8 mouse cellular contexts compared by ENCODE assay signal in genomic region chr10:117224102-117224990, GRCm38 (mm10). TPM values are rescaled to one million over a fixed set of nuclear protein-coding genes. Genes with fewer than 3 reads are reported as not detected.
DNase-seq lines count a peak whose midpoint lies in the region; ATAC-seq and TF ChIP-seq lines count a peak whose summit lies in the region.

Gene Yeats4 (minus strand): TSS chr10:117224507.

- H3K9me3 ChIP-seq in hindbrain, embryonic 14.5 days (ENCODE audit: control insufficient read depth, low read length): no peaks in the 10 kb centered on the region

- peaks cover 34% of the 10 kb centered on the region for H3K36me3 ChIP-seq in hindbrain, embryonic 14.5 days (replicated peaks; ENCODE audit: control insufficient read depth, insufficient read depth)

- CTCF ChIA-PET in Patski (lab: Charles Lee): interaction anchor here (0.9 to 1.0 kb wide), 2 partner anchors 8 to 158 kb away, joined by 3 read pairs; no protein-coding TSS in a partner anchor

- 1% methylated on average over 63 of the region's 63 CpGs for WGBS in hindbrain, embryonic 14.5 days

- no peak for TF ChIP-seq CTCF in Patski (IDR thresholded peaks at IDR 0.05)

- POLR2A ChIA-PET in Patski (lab: Charles Lee): interaction anchor here (1.4 kb wide), 1 partner anchor 9 kb away, joined by 5 read pairs; no protein-coding TSS in a partner anchor

- in situ Hi-C loops in Patski (cut with MboI; ENCODE audit: low pct_unique_long_range_greater_than_20kb): loop anchor here (25.0 kb wide), 1 partner anchor 287 kb away; no protein-coding TSS in a partner anchor

- peak within 1 kb of the TSS; percentile 66 for H3K4me2 ChIP-seq in hindbrain, embryonic 14.5 days (replicated peaks)

- H3K4me1 ChIP-seq in hindbrain, embryonic 14.5 days (replicated peaks; ENCODE audit: control insufficient read depth, insufficient read depth, low read length): peaks cover 17% of the 10 kb centered on the region

- peak; percentile 96 for ATAC-seq in Patski
- peak; percentile 95 for ATAC-seq in hindbrain, embryonic 14.5 days (ENCODE audit: low FRiP score)

- H3K9ac ChIP-seq in hindbrain, embryonic 14.5 days: peak within 1 kb of the TSS; percentile 90

- DNase-seq in Patski (ENCODE audit: low read depth, low spot score): peak; percentile 48
- peak; percentile 97 to 98 for DNase-seq in cerebellum, postnatal 14 days
- peak; percentile 94 to 97 for DNase-seq in frontal cortex, postnatal 25 days (ENCODE audit: low spot score in 2 of 2)
- DNase-seq in hindbrain, embryonic 14.5 days (ENCODE audit: low spot score): peak; percentile 95
- DNase-seq in layer of hippocampus, postnatal 36 days: peak; percentile 96 to 97
- peak; percentile 94 for DNase-seq in lung, postnatal 36 days
- DNase-seq in retina, postnatal 1 day: peak; percentile 96
- peak; percentile 90 to 99 for DNase-seq in urinary bladder, adult 18-20 months (ENCODE audit: low spot score in 2 of 2)

- no peaks in the 10 kb centered on the region for H3K27me3 ChIP-seq in Patski
- no peaks in the 10 kb centered on the region for H3K27me3 ChIP-seq in hindbrain, embryonic 14.5 days (ENCODE audit: control insufficient read depth, insufficient read depth, low read length)

- H3K27ac ChIP-seq in hindbrain, embryonic 14.5 days: peak within 1 kb of the TSS; percentile 98

- peak within 1 kb of the TSS; percentile 60 for H3K4me3 ChIP-seq in hindbrain, embryonic 14.5 days (replicated peaks; ENCODE audit: low read length)

RNA-seq across cellular contexts. Expression of gene Yeats4, which starts in this region (rescaled TPM):
- polyA plus RNA-seq in Patski (2021): 44.0 TPM
- 111 and 113 TPM in 2 replicates for polyA plus RNA-seq in hindbrain, embryonic 14.5 days (2014; fragmentation: Nextera tagmentation; extraction: Ambion mirVana)
- 10 to 100 TPM; 46.1 to 48.0 TPM for total RNA-seq in layer of hippocampus, postnatal 36 days (2021)

Comparison
In these comparisons a context has a peak if more than half of its experiments do, and no peak if none do; other contexts are left out.
1. Peak in every context shown above with its lines: DNase-seq, ATAC-seq, H3K4me3 ChIP-seq and H3K27ac ChIP-seq.